Mouse (Mus musculus): ENCODE measurements around the gene Ergic1.

DNA sequence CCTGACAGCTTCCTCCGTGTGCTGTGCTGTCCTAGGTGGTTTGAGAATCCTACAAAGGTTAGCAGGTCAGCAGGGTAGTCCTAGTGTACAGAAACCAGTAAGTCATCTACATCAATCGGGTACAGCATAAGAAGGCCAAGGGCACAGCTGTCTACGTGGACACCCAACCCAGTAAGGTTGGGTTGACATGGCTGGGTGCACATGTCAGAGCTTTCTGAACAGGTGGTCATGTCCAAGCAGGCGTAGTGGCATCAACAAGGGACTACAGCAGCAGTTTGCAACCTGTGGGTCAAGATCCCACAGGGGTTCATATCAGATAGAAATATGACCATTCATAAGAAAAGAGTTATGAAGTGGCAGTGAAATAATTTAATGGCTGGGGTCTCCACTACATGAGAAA is 104.3 kb downstream of the Ergic1 start:
- TF ChIP-seq CTCF (IDR thresholded peaks at IDR 0.05; ENCODE audit: low read depth) (no peak), EP300 (IDR thresholded peaks at IDR 0.05; ENCODE audit: low read depth) (no peak)

All from liver, postnatal 0 days (tissue).